Mouse (Mus musculus) heart, embryonic 12.5 days (tissue): ENCODE data around the gene Cnot2. TPM values are rescaled to one million over a fixed set of nuclear protein-coding genes. Genes with fewer than 3 reads are reported as not detected.
"Not testable (repeated sequence)": the region's sequence is repeated elsewhere in the genome, so short reads cannot be mapped to it uniquely, and the experiment has no call there.

Experiments used
- ATAC-seq: fragments of 200-750 bp; cut with Nextera tagmentation; 2 replicates; pipeline ENCODE4 v1.8.0; 2017; ENCODE audit warnings: moderate TSS enrichment, moderate library complexity; ENCODE audit not compliant: insufficient number of reproducible peaks, low FRiP score
- H3K27ac ChIP-seq: fragments of 300-500 bp; sonication (generic); 2 replicates; pipeline ENCODE4 v1.5.1; 2016; ENCODE audit warnings: mild to moderate bottlenecking, moderate library complexity; ENCODE audit not compliant: poor library complexity, severe bottlenecking
- H3K27me3 ChIP-seq: fragments of 300-500 bp; sonication (generic); replicated peaks from 2 replicates; pipeline ENCODE4 v1.6.1; 2016; ENCODE audit warnings: mild to moderate bottlenecking, moderate library complexity
- H3K36me3 ChIP-seq: fragments of 300-500 bp; sonication (generic); 2 replicates; pipeline ENCODE4 v1.6.1; 2016; ENCODE audit warnings: mild to moderate bottlenecking, moderate library complexity
- H3K4me1 ChIP-seq: fragments of 300-500 bp; sonication (generic); replicated peaks from 2 replicates; pipeline ENCODE4 v1.6.1; 2016; ENCODE audit warnings: mild to moderate bottlenecking
- H3K4me2 ChIP-seq: fragments of 300-500 bp; sonication (generic); 2 replicates; pipeline ENCODE4 v1.6.1; 2016; ENCODE audit warnings: mild to moderate bottlenecking, moderate library complexity
- H3K4me3 ChIP-seq: fragments of 300-500 bp; sonication (generic); 2 replicates; pipeline ENCODE4 v1.5.1; 2016; ENCODE audit warnings: mild to moderate bottlenecking
- H3K9ac ChIP-seq: fragments of 300-500 bp; sonication (generic); 2 replicates; pipeline ENCODE4 v1.6.1; 2016; ENCODE audit warnings: mild to moderate bottlenecking, moderate library complexity
- H3K9me3 ChIP-seq: fragments of 300-500 bp; sonication (generic); replicated peaks from 2 replicates; pipeline ENCODE4 v1.6.1; 2016; ENCODE audit warnings: mild to moderate bottlenecking, moderate library complexity
- WGBS: fragments of 180-500 bp; shearing (Covaris S2); methylation state at CpG from one replicate; pipeline ENCODE4 v1.1.7; 2016; 5-methylcytosine and 5-hydroxymethylcytosine counted together
- polyA plus RNA-seq: library from polyadenylated mRNA; unstranded; fragments of >200 nt; fragmentation: Nextera tagmentation; extraction: Ambion mirVana; gene quantifications from 2 replicates; pipeline ENCODE4 v1.2.1, GENCODE M21; 2016

Gene Cnot2
- polyA plus RNA-seq, 1 experiment from 2014 or later = 79.8 TPM

DNA sequence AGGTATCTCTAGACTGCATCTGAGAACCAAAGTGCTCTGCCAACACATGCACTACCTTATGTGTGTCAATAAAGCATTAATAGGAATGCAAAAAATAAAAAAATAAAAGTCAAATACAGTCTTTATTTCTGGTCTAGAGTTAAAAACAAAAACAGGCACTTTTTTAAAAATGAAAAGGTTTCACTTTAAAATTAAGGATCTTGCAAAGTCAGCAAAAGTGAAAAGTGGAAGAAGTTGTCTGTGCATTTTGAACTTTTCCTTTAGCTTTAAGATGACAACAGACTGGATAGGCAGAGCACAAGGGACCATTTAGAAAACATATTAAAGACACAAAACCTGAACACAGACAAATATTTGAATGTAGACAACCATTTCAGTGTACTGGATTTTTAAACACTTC, 1.8 kb downstream of the Cnot2 start:
- Histone ChIP-seq H3K27ac (no peak overlapping the region), H3K9me3 (no peaks in the 10 kb centered on the region), H3K27me3 (no peaks in the 10 kb centered on the region), H3K4me1 (peaks cover 6% of the 10 kb centered on the region), H3K4me2 (no peak overlapping the region), H3K9ac (no peak overlapping the region), H3K36me3 (peaks cover 3% of the 10 kb centered on the region), H3K4me3 (no peak overlapping the region)
- ATAC-seq = no peak

GRCm38 (mm10) chr10:116578375-116578774, 2.9 kb downstream of the Cnot2 start:
- H3K36me3 ChIP-seq = no peaks in the 10 kb centered on the region
- no peak overlapping the region for H3K9ac ChIP-seq
- no peak overlapping the region for H3K4me2 ChIP-seq
- H3K9me3 ChIP-seq = no peaks in the 10 kb centered on the region
- H3K4me3 ChIP-seq = no peak overlapping the region
- H3K4me1 ChIP-seq = peaks cover 6% of the 10 kb centered on the region
- H3K27me3 ChIP-seq = no peaks in the 10 kb centered on the region
- ATAC-seq = no peak
- no peak overlapping the region for H3K27ac ChIP-seq

GRCm38 (mm10) chr10:116577181-116577580, 4.1 kb downstream of the Cnot2 start:
- no peaks in the 10 kb centered on the region for H3K36me3 ChIP-seq
- H3K4me2 ChIP-seq = no peak overlapping the region
- H3K27ac ChIP-seq = no peak overlapping the region
- H3K4me1 ChIP-seq = peaks cover 3% of the 10 kb centered on the region; the same call in 1 of the 2 replicates
- H3K4me3 ChIP-seq = no peak overlapping the region
- H3K27me3 ChIP-seq = no peaks in the 10 kb centered on the region
- H3K9ac ChIP-seq = no peak overlapping the region
- no peaks in the 10 kb centered on the region for H3K9me3 ChIP-seq
- 83% methylated on average over 3 of the region's 3 CpGs for WGBS
- no peak for ATAC-seq

- not testable (repeated sequence) for H3K4me2 ChIP-seq, H3K9me3 ChIP-seq, H3K9ac ChIP-seq, H3K27ac ChIP-seq, H3K4me1 ChIP-seq, H3K4me3 ChIP-seq, ATAC-seq, H3K27me3 ChIP-seq, H3K36me3 ChIP-seq
- WGBS = 93% methylated on average over 2 of the region's 2 CpGs
Observed at GRCm38 (mm10) chr10:116576071-116576470, 5.2 kb downstream of the Cnot2 start.

GRCm38 (mm10) chr10:116570526-116570925, 10.8 kb downstream of the Cnot2 start:
- Histone ChIP-seq H3K4me1 (0 out of 2 replicates have a peak, but pooled peaks cover 6% of the 10 kb centered on the region), H3K9ac (no peak overlapping the region), H3K4me2 (no peak overlapping the region), H3K4me3 (no peak overlapping the region), H3K36me3 (no peaks in the 10 kb centered on the region), H3K27ac (no peak overlapping the region), H3K9me3 (no peaks in the 10 kb centered on the region), H3K27me3 (no peaks in the 10 kb centered on the region)
- no peak for ATAC-seq
- 84% methylated on average over 7 of the region's 7 CpGs for WGBS

DNA sequence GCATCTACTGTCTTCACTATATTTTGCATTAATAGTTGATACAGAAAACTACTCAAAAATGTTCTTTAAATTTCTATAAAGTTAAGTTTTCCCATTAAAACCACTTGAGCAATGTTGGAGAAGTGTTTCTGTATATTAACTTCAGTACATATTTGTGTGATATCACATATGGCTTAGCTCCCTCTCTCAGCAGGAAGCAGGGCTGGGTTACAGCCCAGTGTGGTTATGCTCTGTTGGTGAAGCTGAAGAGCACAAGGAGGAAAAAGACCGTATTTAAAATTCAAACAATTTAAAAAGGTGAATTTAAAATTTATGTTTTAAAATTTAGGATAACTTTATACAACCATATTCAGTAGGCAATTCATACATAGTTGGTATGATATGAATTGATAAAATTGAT, 12.8 kb downstream of the Cnot2 start:
- no peaks in the 10 kb centered on the region for H3K36me3 ChIP-seq
- 92% methylated on average over 1 of the region's 1 CpGs for WGBS

DNA sequence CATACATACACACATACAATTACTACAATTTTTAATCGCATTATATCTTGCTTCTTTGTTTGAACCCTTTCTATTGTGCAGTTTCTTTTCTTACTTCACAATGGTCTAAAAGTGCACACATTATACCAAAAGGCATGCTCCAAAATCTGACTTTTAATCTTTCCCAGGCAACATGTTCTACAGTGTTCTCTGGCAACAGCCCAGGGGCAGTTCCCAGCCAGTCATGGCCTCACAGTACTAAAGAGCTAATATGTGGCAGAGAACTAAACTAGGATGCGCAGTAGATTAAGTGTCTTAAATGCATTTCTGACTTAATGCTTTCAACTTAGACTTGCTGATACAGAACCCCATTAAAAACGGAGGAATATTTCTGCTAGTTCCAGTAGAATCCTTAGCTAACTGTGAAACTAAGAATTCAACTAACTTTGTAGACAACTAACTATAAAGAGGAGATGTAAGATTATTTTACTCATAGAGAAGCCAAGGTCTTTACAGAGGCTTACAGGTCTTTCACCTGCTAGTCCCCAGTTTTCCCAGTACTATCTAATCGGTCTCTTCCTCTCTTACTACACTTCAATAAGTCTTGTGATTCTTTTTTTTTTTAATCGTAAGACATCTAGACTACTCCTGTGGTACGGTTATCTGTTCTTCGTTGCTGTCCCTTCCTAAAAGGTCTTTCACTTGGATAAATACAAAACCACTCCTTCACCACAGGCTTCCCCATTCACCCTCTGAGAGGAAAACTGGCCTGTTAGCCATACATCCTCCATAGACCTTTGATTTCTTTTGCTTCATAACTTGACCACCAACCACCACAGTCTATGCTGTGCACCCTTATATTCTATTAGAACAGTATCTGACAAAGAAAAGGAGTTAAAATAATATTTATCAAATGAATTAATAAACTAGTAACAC, 13.6 kb downstream of the Cnot2 start:
- WGBS = 80% methylated on average over 7 of the region's 7 CpGs
- Histone ChIP-seq H3K9me3 (no peaks in the 10 kb centered on the region), H3K4me1 (peaks cover 13% of the 10 kb centered on the region), H3K9ac (no peak overlapping the region), H3K36me3 (no peaks in the 10 kb centered on the region), H3K4me2 (no peak overlapping the region), H3K27ac (no peak overlapping the region), H3K27me3 (no peaks in the 10 kb centered on the region), H3K4me3 (no peak overlapping the region)
- ATAC-seq = no peak

More for the DNA sequence above, 12.8 kb downstream of the Cnot2 start:
- no peak overlapping the region for H3K9ac ChIP-seq
- no peak overlapping the region for H3K4me3 ChIP-seq
- H3K27me3 ChIP-seq = no peaks in the 10 kb centered on the region
- no peak for ATAC-seq
- no peaks in the 10 kb centered on the region for H3K9me3 ChIP-seq
- H3K27ac ChIP-seq = no peak overlapping the region
- H3K4me1 ChIP-seq = peaks cover 9% of the 10 kb centered on the region; the same call in 1 of the 2 replicates
- H3K4me2 ChIP-seq = no peak overlapping the region

DNA sequence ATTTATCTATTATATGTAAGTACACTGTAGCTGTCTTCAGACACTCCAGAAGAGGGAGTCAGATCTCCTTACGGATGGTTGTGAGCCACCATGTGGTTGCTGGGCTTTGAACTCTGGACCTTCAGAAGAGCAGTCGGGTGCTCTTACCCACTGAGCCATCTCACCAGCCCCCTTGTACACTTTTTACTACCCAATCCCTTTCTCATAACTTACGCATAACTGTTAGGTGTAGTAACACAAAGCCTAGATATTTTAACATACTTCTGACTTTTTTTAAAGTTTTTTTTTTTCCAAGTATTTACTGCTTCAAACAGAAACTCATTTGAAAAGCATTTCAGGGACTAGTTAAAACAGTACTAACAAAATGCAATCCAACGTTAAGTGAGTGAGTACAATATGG, 14.8 kb downstream of the Cnot2 start:
- H3K4me3 ChIP-seq, H3K27ac ChIP-seq, H3K4me2 ChIP-seq, H3K36me3 ChIP-seq, H3K9ac ChIP-seq, ATAC-seq, H3K9me3 ChIP-seq, H3K27me3 ChIP-seq: not testable (repeated sequence)
- peaks cover 20% of the 10 kb centered on the region for H3K4me1 ChIP-seq
- 82% methylated on average over 4 of the region's 4 CpGs for WGBS

DNA sequence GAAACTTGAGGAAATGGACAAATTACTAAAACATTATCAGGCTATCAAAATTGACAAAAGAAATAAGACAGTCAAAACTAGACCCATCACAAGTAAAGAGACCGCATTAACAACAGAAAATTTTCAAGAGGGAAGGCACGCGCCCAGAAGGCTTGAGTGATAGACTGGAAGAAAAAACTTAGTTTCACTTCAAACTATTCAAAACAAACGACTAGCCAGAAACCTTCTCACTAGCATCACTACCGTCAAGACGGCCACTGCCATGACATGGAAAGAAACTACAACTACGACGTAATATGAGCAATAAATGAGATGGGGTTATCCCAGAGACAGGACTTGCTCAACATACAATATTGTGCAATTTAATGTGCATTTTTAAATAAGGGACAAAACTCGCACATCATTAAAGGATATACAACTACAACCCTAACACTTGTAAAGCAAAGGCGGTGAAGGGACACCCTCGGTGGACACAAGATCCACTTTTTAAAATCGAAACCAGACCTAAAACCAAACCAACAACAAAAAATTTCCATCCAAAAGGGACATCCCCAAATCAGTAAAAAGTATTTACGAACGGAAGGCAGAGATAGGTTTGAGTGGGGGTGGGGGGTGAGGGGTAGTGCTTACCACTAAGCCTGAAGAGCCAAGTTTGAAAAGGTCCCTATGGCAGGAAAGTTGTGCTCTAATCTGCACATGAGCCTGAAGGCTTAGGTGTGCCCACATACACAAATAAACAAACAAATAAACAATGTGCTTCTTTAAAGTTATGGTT, 16.3 kb downstream of the Cnot2 start:
- Histone ChIP-seq H3K4me3 (no peak overlapping the region), H3K4me2 (no peak overlapping the region), H3K9me3 (no peaks in the 10 kb centered on the region), H3K27ac (no peak overlapping the region), H3K4me1 (peaks cover 25% of the 10 kb centered on the region), H3K27me3 (no peaks in the 10 kb centered on the region), H3K36me3 (no peaks in the 10 kb centered on the region), H3K9ac (no peak overlapping the region)
- 87% methylated on average over 14 of the region's 14 CpGs for WGBS
- no peak for ATAC-seq

- 70% methylated on average over 4 of the region's 4 CpGs for WGBS
- Histone ChIP-seq H3K36me3 (no peaks in the 10 kb centered on the region), H3K27ac (no peak overlapping the region), H3K4me1 (peaks cover 23% of the 10 kb centered on the region), H3K9me3 (no peaks in the 10 kb centered on the region), H3K9ac (no peak overlapping the region), H3K27me3 (no peaks in the 10 kb centered on the region), H3K4me3 (no peak overlapping the region), H3K4me2 (no peak overlapping the region)
- no peak for ATAC-seq
Observed at GRCm38 (mm10) chr10:116562731-116563480, 18.4 kb downstream of the Cnot2 start.

DNA sequence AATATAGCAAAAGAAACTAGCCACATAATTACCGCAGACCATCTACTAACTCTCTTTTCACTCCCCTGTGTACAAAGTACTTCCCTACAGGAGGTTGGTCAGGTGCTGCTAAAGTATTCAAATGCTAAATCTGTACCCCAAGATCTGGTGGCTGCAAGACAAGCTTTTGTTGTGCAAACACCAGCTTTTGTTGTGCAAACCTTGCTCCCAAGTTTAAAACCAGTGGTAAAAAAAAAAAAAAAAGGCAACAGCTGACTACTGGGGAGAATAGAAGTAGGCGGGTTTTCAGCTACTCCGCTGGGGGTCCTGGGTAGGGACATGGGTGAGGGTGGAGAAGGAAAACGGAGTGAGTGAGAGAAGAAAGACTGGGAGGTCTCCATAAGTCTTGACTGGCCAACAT, 19.1 kb downstream of the Cnot2 start:
- Histone ChIP-seq H3K9me3 (no peaks in the 10 kb centered on the region), H3K4me1 (peaks cover 24% of the 10 kb centered on the region), H3K36me3 (0 out of 2 replicates have a peak, but pooled peaks cover 1% of the 10 kb centered on the region), H3K4me3 (no peak overlapping the region), H3K9ac (no peak overlapping the region), H3K27me3 (no peaks in the 10 kb centered on the region), H3K27ac (no peak overlapping the region), H3K4me2 (no peak overlapping the region)
- no peak for ATAC-seq
- WGBS = 54% methylated on average over 4 of the region's 4 CpGs
